Mouse (Mus musculus) liver, embryonic 11.5 days (tissue): ENCODE measurements around the gene Cryz. TPM values are rescaled to one million over a fixed set of nuclear protein-coding genes. Genes with fewer than 3 reads are reported as not detected.
A peak's percentile ranks its signal among the peaks of the same experiment; 100 is the strongest.

Source experiments
- ATAC-seq: fragments of 200-750 bp; cut with Nextera tagmentation; replicated peaks from 2 replicates; pipeline ENCODE4 v1.8.0; 2017; ENCODE audit warnings: moderate number of reproducible peaks, mild to moderate bottlenecking, moderate TSS enrichment, moderate library complexity; ENCODE audit not compliant: low FRiP score
- DNase-seq: peaks from one replicate; pipeline ENCODE4 v3.0.0-alpha.2; 2017; ENCODE audit warnings: low spot score
- H3K27ac ChIP-seq: fragments of 300-500 bp; sonication (generic); 2 replicates; pipeline ENCODE4 v1.5.1; 2014; ENCODE audit warnings: mild to moderate bottlenecking, low read depth, low read length, control low read depth
- H3K27me3 ChIP-seq: fragments of 300-500 bp; sonication (generic); replicated peaks from 2 replicates; pipeline ENCODE4 v1.6.1; 2014; ENCODE audit warnings: low read length, mixed read lengths; ENCODE audit not compliant: control insufficient read depth, insufficient read depth
- H3K36me3 ChIP-seq: fragments of 300-500 bp; sonication (generic); 2 replicates; pipeline ENCODE4 v1.6.1; 2014; ENCODE audit warnings: mild to moderate bottlenecking, low read length, moderate library complexity, mixed read lengths; ENCODE audit not compliant: control insufficient read depth, insufficient read depth
- H3K4me1 ChIP-seq: fragments of 300-500 bp; sonication (generic); replicated peaks from 2 replicates; pipeline ENCODE4 v1.6.1; 2014; ENCODE audit warnings: low read length, mixed read lengths; ENCODE audit not compliant: control insufficient read depth, insufficient read depth
- H3K4me2 ChIP-seq: fragments of 300-500 bp; sonication (generic); 2 replicates; pipeline ENCODE4 v1.6.1; 2014; ENCODE audit warnings: mild to moderate bottlenecking, control low read depth, moderate library complexity
- H3K4me3 ChIP-seq: fragments of 300-500 bp; sonication (generic); 2 replicates; pipeline ENCODE4 v1.5.1; 2014; ENCODE audit warnings: low read depth, low read length, control low read depth
- H3K9ac ChIP-seq: fragments of 300-500 bp; sonication (generic); 2 replicates; pipeline ENCODE4 v1.6.1; 2014; ENCODE audit warnings: low read depth, low read length, control low read depth
- H3K9me3 ChIP-seq: fragments of 300-500 bp; sonication (generic); 2 replicates; pipeline ENCODE4 v1.6.1; 2016; ENCODE audit warnings: low read length, inconsistent platforms, mixed read lengths; ENCODE audit not compliant: control insufficient read depth
- WGBS: fragments of 180-500 bp; shearing (Covaris S2); extraction: QIAGEN DNeasy Blood & Tissue Kit; methylation state at CpG from one replicate; pipeline ENCODE4 v1.1.7; 2014; 5-methylcytosine and 5-hydroxymethylcytosine counted together
- polyA plus RNA-seq: library from polyadenylated mRNA; unstranded; fragments of >200 nt; fragmentation: Nextera tagmentation; extraction: Ambion mirVana; gene quantifications from 2 replicates; pipeline ENCODE4 v1.2.1, GENCODE M21; 2014

The Cryz gene
- polyA plus RNA-seq, 1 experiment from 2014 or later: 22.0 TPM

GRCm38 (mm10) chr3:154596934-154597554 is 533 bp downstream of the Cryz start, which contains the start of gene Tyw3:
Gene Tyw3, minus strand, starts transcription at chr3:154597104.
- H3K27me3 ChIP-seq: no peaks in the 10 kb centered on the region
- H3K9me3 ChIP-seq: no peaks in the 10 kb centered on the region
- ATAC-seq (peak; percentile 94), DNase-seq (peak; percentile 93)
- H3K9ac ChIP-seq: peak within 1 kb of the TSS; percentile 90
- peak within 1 kb of the TSS; percentile 85 for H3K27ac ChIP-seq
- peaks cover 6% of the 10 kb centered on the region for H3K4me1 ChIP-seq
- WGBS: under 1% methylated on average over 38 of the region's 38 CpGs
- H3K4me3 ChIP-seq: peak within 1 kb of the TSS; percentile 90
- peaks cover 2% of the 10 kb centered on the region; the same call in 1 of the 2 replicates for H3K36me3 ChIP-seq
- H3K4me2 ChIP-seq: peak within 1 kb of the TSS; percentile 65

DNA sequence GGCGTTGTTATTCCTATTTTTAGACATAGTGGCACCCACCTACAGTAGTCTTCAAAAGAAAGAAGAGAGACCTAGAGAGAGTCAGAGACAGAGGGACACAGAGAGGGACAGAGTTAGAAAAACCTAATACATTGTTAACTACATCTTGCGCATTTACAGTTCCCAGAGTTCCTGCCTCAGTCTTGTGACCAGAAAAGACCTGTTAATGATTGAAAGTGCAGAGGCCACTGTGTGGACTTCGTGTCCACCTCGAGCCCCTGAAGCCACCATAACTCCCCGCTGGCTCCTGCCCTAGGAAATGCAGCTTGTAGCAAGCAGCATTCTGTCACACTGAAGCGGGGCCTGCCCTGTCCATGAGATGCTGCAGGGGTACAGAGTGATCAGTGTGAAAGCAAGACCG is 1.1 kb downstream of the Cryz start:
- Histone ChIP-seq H3K9ac (peak overlapping the region; percentile 90), H3K4me3 (peak overlapping the region; percentile 90), H3K36me3 (peaks cover under 1% of the 10 kb centered on the region; the same call in 1 of the 2 replicates), H3K4me1 (peaks cover 6% of the 10 kb centered on the region), H3K9me3 (no peaks in the 10 kb centered on the region), H3K27me3 (no peaks in the 10 kb centered on the region), H3K27ac (peak overlapping the region; percentile 85), H3K4me2 (peak overlapping the region; percentile 65)
- peak; percentile 10 for ATAC-seq
- peak; percentile 44 for DNase-seq
- 32% methylated on average over 7 of the region's 7 CpGs for WGBS

- Histone ChIP-seq H3K27me3 (no peaks in the 10 kb centered on the region), H3K27ac (no peak overlapping the region), H3K9me3 (no peaks in the 10 kb centered on the region), H3K36me3 (peaks cover 3% of the 10 kb centered on the region; the same call in 1 of the 2 replicates), H3K4me3 (no peak overlapping the region), H3K9ac (no peak overlapping the region), H3K4me1 (peaks cover 6% of the 10 kb centered on the region), H3K4me2 (no peak overlapping the region)
- ATAC-seq: no peak
- no peak for DNase-seq
Measured at GRCm38 (mm10) chr3:154602141-154602540, 5.6 kb downstream of the Cryz start.

- no peaks in the 10 kb centered on the region for H3K4me1 ChIP-seq
- no peaks in the 10 kb centered on the region for H3K9me3 ChIP-seq
- H3K27ac ChIP-seq: no peak overlapping the region
- H3K36me3 ChIP-seq: peaks cover 3% of the 10 kb centered on the region; the same call in 1 of the 2 replicates
- WGBS: 75% methylated on average over 5 of the region's 5 CpGs
- no peak overlapping the region for H3K4me3 ChIP-seq
- H3K9ac ChIP-seq: no peak overlapping the region
- DNase-seq (no peak), ATAC-seq (no peak)
- no peaks in the 10 kb centered on the region for H3K27me3 ChIP-seq
- H3K4me2 ChIP-seq: no peak overlapping the region
Measured at GRCm38 (mm10) chr3:154604871-154605270, 8.4 kb downstream of the Cryz start.

GRCm38 (mm10) chr3:154607896-154608295 is 11.4 kb downstream of the Cryz start:
- Histone ChIP-seq H3K36me3 (peaks cover 8% of the 10 kb centered on the region; the same call in 1 of the 2 replicates), H3K27ac (no peak overlapping the region), H3K9ac (no peak overlapping the region), H3K4me1 (no peaks in the 10 kb centered on the region), H3K9me3 (no peaks in the 10 kb centered on the region), H3K4me2 (no peak overlapping the region), H3K27me3 (no peaks in the 10 kb centered on the region), H3K4me3 (no peak overlapping the region)
- whole genome bisulfite sequencing: 69% methylated on average over 1 of the region's 1 CpGs
- ATAC-seq: no peak
- no peak for DNase-seq

DNA sequence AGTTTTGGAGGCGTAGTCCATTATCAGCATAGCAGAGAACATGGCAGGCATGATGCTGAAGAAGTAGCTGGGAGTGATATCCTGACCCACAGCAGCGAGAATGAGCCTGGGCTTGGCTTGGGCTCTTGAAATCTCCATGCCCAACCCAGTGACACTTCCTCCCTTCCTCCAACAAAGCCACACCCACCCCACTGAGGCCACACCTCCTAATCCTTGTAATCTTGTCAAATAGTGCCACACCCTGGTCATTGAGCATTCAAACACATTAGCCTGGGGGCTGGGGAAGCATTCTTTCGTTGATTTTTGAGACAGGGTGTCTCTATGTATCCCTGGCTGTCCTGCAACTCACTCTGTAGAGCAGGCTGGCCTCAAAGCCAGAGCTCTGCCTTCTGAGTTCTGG is 15.4 kb downstream of the Cryz start:
- no peaks in the 10 kb centered on the region for H3K4me1 ChIP-seq
- 86% methylated on average over 3 of the region's 3 CpGs for WGBS
- H3K4me2 ChIP-seq: no peak overlapping the region
- peaks cover 5% of the 10 kb centered on the region; the same call in 1 of the 2 replicates for H3K36me3 ChIP-seq
- DNase-seq (no peak), ATAC-seq (no peak)
- H3K27me3 ChIP-seq: no peaks in the 10 kb centered on the region
- no peak overlapping the region for H3K9ac ChIP-seq
- no peak overlapping the region for H3K27ac ChIP-seq
- H3K9me3 ChIP-seq: no peaks in the 10 kb centered on the region
- H3K4me3 ChIP-seq: no peak overlapping the region

GRCm38 (mm10) chr3:154614771-154615170 is 18.3 kb downstream of the Cryz start:
- Histone ChIP-seq H3K27me3 (no peaks in the 10 kb centered on the region), H3K4me1 (no peaks in the 10 kb centered on the region), H3K9me3 (no peaks in the 10 kb centered on the region), H3K27ac (no peak overlapping the region), H3K4me2 (no peak overlapping the region), H3K4me3 (no peak overlapping the region), H3K9ac (no peak overlapping the region), H3K36me3 (peaks cover 5% of the 10 kb centered on the region; the same call in 1 of the 2 replicates)
- DNase-seq (no peak), ATAC-seq (no peak)
- WGBS: 90% methylated on average over 8 of the region's 8 CpGs

- H3K27ac ChIP-seq: no peak overlapping the region
- H3K9ac ChIP-seq: no peak overlapping the region
- DNase-seq (no peak), ATAC-seq (no peak)
- WGBS: 89% methylated on average over 7 of the region's 7 CpGs
- H3K4me3 ChIP-seq: no peak overlapping the region
- H3K27me3 ChIP-seq: no peaks in the 10 kb centered on the region
- no peaks in the 10 kb centered on the region for H3K4me1 ChIP-seq
- peaks cover 5% of the 10 kb centered on the region; the same call in 1 of the 2 replicates for H3K36me3 ChIP-seq
- H3K4me2 ChIP-seq: no peak overlapping the region
- no peaks in the 10 kb centered on the region for H3K9me3 ChIP-seq
Measured at GRCm38 (mm10) chr3:154615304-154615703, 18.8 kb downstream of the Cryz start.

DNA sequence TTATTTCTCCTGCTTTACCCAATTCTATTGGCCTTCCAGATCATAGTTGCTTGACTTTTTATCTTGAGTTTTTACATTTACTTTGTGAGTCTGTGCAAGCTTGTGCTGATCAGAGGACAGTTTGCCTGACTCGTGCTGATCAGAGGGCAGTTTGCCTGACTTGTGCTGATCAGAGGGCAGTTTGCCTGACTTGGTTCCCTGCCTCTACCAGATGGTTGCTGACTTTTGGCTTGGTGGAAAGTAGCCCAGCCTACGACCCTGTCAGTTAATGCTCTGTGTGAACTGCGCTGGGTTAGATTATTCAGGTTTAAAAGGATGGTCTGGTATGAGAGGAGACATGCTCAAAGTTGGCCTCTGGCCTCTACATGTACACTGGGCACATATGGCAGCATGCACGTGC is 19.6 kb downstream of the Cryz start:
- H3K4me2 ChIP-seq: no peak overlapping the region
- no peak for DNase-seq
- H3K27me3 ChIP-seq: no peaks in the 10 kb centered on the region
- H3K4me1 ChIP-seq: no peaks in the 10 kb centered on the region
- no peak overlapping the region for H3K27ac ChIP-seq
- 85% methylated on average over 4 of the region's 4 CpGs for WGBS
- no peak for ATAC-seq
- no peaks in the 10 kb centered on the region for H3K9me3 ChIP-seq
- no peak overlapping the region for H3K9ac ChIP-seq
- no peak overlapping the region for H3K4me3 ChIP-seq
- H3K36me3 ChIP-seq: peaks cover 5% of the 10 kb centered on the region; the same call in 1 of the 2 replicates
